Mouse (Mus musculus): Measurements from ENCODE around the gene Klhl2.

DNA sequence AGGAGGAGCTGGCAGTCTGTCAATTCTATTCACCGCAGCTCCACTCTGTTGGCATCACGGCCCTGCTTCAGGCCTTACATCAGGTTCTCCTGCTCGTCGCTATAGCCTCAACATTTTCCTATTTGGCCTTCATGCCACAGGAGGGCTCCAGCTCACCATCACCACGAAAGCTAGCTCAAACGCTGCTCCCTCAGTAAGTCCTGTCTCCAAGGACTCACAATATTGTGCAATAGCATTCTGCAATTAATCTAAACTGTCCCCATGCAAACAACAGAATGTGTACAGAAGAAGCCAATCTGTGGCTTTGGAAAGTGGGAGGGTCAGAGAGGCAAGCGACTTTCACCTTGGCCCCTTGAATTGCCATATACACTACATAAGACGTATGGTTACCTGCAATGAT lies 88.4 kb downstream of the Klhl2 start:
- TF ChIP-seq EP300 (IDR thresholded peaks at IDR 0.05; ENCODE audit: low read depth in 1 of 2, low read length in 2 of 2) (no peak), CTCF (IDR thresholded peaks at IDR 0.05 in 2 of 3, conservative IDR thresholded peaks at IDR 0.05 in 1 of 3; ENCODE audit: control insufficient read depth in 1 of 3, insufficient read depth in 1 of 3, low read depth in 2 of 3, low read length in 3 of 3, poor library complexity in 1 of 3, severe bottlenecking in 1 of 3) (no peak), RCOR1 (IDR thresholded peaks at IDR 0.05; ENCODE audit: low read depth, low read length) (no peak), GATA1 (IDR thresholded peaks at IDR 0.05; ENCODE audit: low read depth, low read length) (no peak), MXI1 (IDR thresholded peaks at IDR 0.05; ENCODE audit: low read depth, low read length) (no peak), POLR2A (IDR thresholded peaks at IDR 0.05; ENCODE audit: control insufficient read depth in 1 of 2, insufficient read depth in 1 of 2, low read depth in 1 of 2, low read length in 2 of 2, poor library complexity in 1 of 2) (no peak), ELF1 (IDR thresholded peaks at IDR 0.05; ENCODE audit: low read depth, low read length) (no peak), MYC (IDR thresholded peaks at IDR 0.05; ENCODE audit: low read depth, low read length) (no peak), USF2 (IDR thresholded peaks at IDR 0.05; ENCODE audit: borderline replicate concordance in 1 of 2, insufficient read depth in 1 of 2, low read depth in 1 of 2, low read length in 2 of 2) (no peak), TAL1 (IDR thresholded peaks at IDR 0.05; ENCODE audit: low read length) (no peak), MAFK (IDR thresholded peaks at IDR 0.05; ENCODE audit: borderline replicate concordance, low read depth, low read length) (no peak), GABPA (IDR thresholded peaks at IDR 0.05; ENCODE audit: low read depth, low read length) (no peak)
